Mouse (Mus musculus) hindbrain, embryonic 15.5 days (tissue): Measurements from ENCODE around the gene Fads3. TPM values are rescaled to one million over a fixed set of nuclear protein-coding genes. Genes with fewer than 3 reads are reported as not detected.

Experiments
- ATAC-seq: fragments of 200-750 bp; cut with Nextera tagmentation; 2 replicates; pipeline ENCODE4 v1.8.0; 2017; ENCODE audit warnings: low read depth, moderate number of reproducible peaks, moderate TSS enrichment; ENCODE audit not compliant: low FRiP score
- H3K27ac ChIP-seq: fragments of 300-500 bp; sonication (generic); replicated peaks from 2 replicates; pipeline ENCODE4 v1.5.1; 2015; ENCODE audit warnings: mild to moderate bottlenecking, inconsistent platforms
- H3K27me3 ChIP-seq: fragments of 300-500 bp; sonication (generic); 2 replicates; pipeline ENCODE4 v1.6.1; 2015; ENCODE audit warnings: control low read depth, inconsistent platforms
- H3K36me3 ChIP-seq: fragments of 300-500 bp; sonication (generic); 2 replicates; pipeline ENCODE4 v1.6.1; 2015; ENCODE audit warnings: control low read depth, inconsistent platforms
- H3K4me1 ChIP-seq: fragments of 300-500 bp; sonication (generic); replicated peaks from 2 replicates; pipeline ENCODE4 v1.6.1; 2015; ENCODE audit warnings: control low read depth, inconsistent platforms
- H3K4me2 ChIP-seq: fragments of 300-500 bp; sonication (generic); 2 replicates; pipeline ENCODE4 v1.6.1; 2015; ENCODE audit warnings: moderate library complexity, mild to moderate bottlenecking, inconsistent platforms
- H3K4me3 ChIP-seq: fragments of 300-500 bp; sonication (generic); 2 replicates; pipeline ENCODE4 v1.5.1; 2015; ENCODE audit warnings: mild to moderate bottlenecking, inconsistent platforms
- H3K9ac ChIP-seq: fragments of 300-500 bp; sonication (generic); 2 replicates; pipeline ENCODE4 v1.6.1; 2015; ENCODE audit warnings: inconsistent platforms
- H3K9me3 ChIP-seq: fragments of 300-500 bp; sonication (generic); 2 replicates; pipeline ENCODE4 v1.6.1; 2016; ENCODE audit warnings: control low read depth, inconsistent platforms
- WGBS: fragments of 180-500 bp; shearing (Covaris S2); methylation state at CpG from one replicate; pipeline ENCODE4 v1.1.7; 2015; 5-methylcytosine and 5-hydroxymethylcytosine counted together
- polyA plus RNA-seq: library from polyadenylated mRNA; unstranded; fragments of >200 nt; fragmentation: Nextera tagmentation; extraction: Ambion mirVana; gene quantifications from 2 replicates; pipeline ENCODE4 v1.2.1, GENCODE M21; 2015

Fads3 gene
- polyA plus RNA-seq, 1 experiment from 2014 or later, result 31.4 TPM

GRCm38 (mm10) chr19:10012827-10013278, 28.5 kb upstream of the Fads3 start:
- H3K27ac ChIP-seq, result no peak overlapping the region
- H3K27me3 ChIP-seq, result no peaks in the 10 kb centered on the region
- H3K4me2 ChIP-seq, result no peak overlapping the region
- WGBS, result 66% methylated on average over 6 of the region's 6 CpGs
- H3K9ac ChIP-seq, result no peak overlapping the region
- no peak overlapping the region for H3K4me3 ChIP-seq
- peaks cover 4% of the 10 kb centered on the region for H3K4me1 ChIP-seq
- no peak for ATAC-seq
- no peaks in the 10 kb centered on the region for H3K9me3 ChIP-seq
- no peaks in the 10 kb centered on the region for H3K36me3 ChIP-seq

DNA sequence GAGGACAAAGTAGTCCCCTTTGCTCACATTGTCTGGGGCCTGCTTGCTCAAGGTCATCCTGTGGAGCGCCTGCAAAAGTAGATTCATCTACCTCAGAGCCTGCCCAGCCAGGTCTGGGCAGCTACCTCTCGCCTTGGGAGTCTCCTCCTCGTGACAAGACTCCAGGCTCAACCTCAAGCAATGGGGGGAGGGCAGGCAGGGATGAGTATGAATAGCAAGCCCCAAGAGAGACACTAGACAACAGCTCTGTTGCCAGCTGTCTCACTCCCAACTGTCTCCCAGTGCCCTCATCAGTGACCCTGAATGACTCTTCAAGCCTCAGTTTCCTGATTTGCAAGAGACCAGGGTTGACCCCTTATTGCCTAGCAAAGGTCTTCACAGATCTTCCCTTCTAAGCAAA, 28.0 kb upstream of the Fads3 start:
- Histone ChIP-seq H3K27me3 (no peaks in the 10 kb centered on the region), H3K4me1 (peaks cover 7% of the 10 kb centered on the region), H3K9me3 (no peaks in the 10 kb centered on the region), H3K4me2 (no peak overlapping the region), H3K4me3 (no peak overlapping the region), H3K9ac (no peak overlapping the region), H3K36me3 (no peaks in the 10 kb centered on the region), H3K27ac (no peak overlapping the region)
- no peak for ATAC-seq
- 64% methylated on average over 3 of the region's 3 CpGs for WGBS

DNA sequence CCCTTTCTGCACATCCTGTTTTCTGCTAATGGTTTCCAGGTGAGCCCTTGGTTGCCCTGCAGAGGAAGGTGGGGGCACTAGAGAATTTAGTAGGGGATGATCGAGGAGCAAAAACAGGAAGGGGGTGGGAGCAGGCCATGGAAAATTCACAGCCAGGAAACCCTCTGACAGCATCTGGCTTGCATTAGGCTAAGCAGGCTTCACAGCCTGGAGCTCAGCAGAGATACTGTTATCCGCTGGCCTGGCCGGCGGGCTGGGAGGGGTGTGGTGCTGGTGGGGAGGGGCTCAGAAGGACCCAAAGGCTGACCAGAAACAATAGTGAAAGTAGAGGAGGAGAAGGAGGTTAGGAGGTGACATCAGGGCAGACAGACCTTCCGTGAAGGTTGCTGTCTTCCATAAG, 27.5 kb upstream of the Fads3 start:
- no peak for ATAC-seq
- peaks cover 12% of the 10 kb centered on the region for H3K4me1 ChIP-seq
- no peak overlapping the region for H3K4me3 ChIP-seq
- no peaks in the 10 kb centered on the region for H3K36me3 ChIP-seq
- no peak overlapping the region for H3K4me2 ChIP-seq
- no peak overlapping the region for H3K27ac ChIP-seq
- H3K27me3 ChIP-seq, result no peaks in the 10 kb centered on the region
- H3K9me3 ChIP-seq, result no peaks in the 10 kb centered on the region
- WGBS, result 83% methylated on average over 5 of the region's 5 CpGs
- no peak overlapping the region for H3K9ac ChIP-seq

GRCm38 (mm10) chr19:10014824-10015223, 26.5 kb upstream of the Fads3 start:
- no peak overlapping the region for H3K4me3 ChIP-seq
- H3K9me3 ChIP-seq, result no peaks in the 10 kb centered on the region
- ATAC-seq, result no peak
- H3K36me3 ChIP-seq, result no peaks in the 10 kb centered on the region
- peaks cover 21% of the 10 kb centered on the region for H3K4me1 ChIP-seq
- no peak overlapping the region for H3K27ac ChIP-seq
- 78% methylated on average over 13 of the region's 13 CpGs for WGBS
- no peaks in the 10 kb centered on the region for H3K27me3 ChIP-seq
- H3K9ac ChIP-seq, result no peak overlapping the region
- no peak overlapping the region for H3K4me2 ChIP-seq

DNA sequence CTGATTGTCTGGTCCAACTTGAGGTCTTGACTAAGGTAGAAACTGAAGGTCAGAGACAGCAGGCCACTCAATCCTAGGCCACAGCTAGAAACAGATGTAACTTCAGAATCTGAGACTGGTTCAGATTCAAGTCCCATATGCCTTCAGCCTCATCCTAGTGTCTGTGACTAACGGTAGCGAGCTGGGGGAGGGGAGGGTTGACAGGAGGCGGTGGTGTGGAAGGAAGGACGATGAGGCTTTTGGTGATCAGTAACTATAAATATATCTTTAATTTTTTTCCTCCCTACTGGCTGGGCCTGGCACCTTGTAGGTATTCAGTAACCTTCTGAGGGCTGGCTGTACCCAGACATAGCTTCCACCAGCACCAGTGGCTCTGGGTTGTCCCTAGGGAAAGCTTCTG, 25.9 kb upstream of the Fads3 start:
- no peak overlapping the region for H3K27ac ChIP-seq
- WGBS, result 77% methylated on average over 4 of the region's 4 CpGs
- no peaks in the 10 kb centered on the region for H3K36me3 ChIP-seq
- H3K9ac ChIP-seq, result no peak overlapping the region
- H3K4me2 ChIP-seq, result no peak overlapping the region
- H3K4me3 ChIP-seq, result no peak overlapping the region
- no peaks in the 10 kb centered on the region for H3K9me3 ChIP-seq
- no peak for ATAC-seq
- H3K27me3 ChIP-seq, result no peaks in the 10 kb centered on the region
- peaks cover 21% of the 10 kb centered on the region for H3K4me1 ChIP-seq

DNA sequence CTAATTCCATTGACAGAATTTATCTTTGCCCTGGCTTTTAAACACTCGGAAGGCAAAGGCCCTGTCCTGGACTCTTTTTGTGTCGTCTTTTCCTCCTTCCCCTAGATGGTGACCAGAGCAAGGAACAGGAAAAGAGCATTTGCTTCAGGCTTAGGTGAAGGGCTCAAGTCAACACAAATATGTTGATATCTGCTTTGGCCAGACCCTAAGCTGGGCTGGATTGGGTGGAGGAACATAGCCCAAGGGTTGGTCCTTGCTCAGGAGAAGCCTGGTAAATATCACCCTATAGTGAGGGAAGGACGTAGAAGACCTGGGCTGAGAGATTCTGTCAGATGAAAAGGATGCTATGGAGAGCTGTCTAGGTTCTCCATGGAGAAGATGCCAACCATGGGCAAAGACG, 25.2 kb upstream of the Fads3 start:
- Histone ChIP-seq H3K9me3 (no peaks in the 10 kb centered on the region), H3K9ac (no peak overlapping the region), H3K27me3 (no peaks in the 10 kb centered on the region), H3K36me3 (no peaks in the 10 kb centered on the region), H3K4me1 (peaks cover 21% of the 10 kb centered on the region), H3K4me2 (no peak overlapping the region), H3K27ac (no peak overlapping the region), H3K4me3 (no peak overlapping the region)
- 86% methylated on average over 4 of the region's 4 CpGs for WGBS
- ATAC-seq, result no peak

DNA sequence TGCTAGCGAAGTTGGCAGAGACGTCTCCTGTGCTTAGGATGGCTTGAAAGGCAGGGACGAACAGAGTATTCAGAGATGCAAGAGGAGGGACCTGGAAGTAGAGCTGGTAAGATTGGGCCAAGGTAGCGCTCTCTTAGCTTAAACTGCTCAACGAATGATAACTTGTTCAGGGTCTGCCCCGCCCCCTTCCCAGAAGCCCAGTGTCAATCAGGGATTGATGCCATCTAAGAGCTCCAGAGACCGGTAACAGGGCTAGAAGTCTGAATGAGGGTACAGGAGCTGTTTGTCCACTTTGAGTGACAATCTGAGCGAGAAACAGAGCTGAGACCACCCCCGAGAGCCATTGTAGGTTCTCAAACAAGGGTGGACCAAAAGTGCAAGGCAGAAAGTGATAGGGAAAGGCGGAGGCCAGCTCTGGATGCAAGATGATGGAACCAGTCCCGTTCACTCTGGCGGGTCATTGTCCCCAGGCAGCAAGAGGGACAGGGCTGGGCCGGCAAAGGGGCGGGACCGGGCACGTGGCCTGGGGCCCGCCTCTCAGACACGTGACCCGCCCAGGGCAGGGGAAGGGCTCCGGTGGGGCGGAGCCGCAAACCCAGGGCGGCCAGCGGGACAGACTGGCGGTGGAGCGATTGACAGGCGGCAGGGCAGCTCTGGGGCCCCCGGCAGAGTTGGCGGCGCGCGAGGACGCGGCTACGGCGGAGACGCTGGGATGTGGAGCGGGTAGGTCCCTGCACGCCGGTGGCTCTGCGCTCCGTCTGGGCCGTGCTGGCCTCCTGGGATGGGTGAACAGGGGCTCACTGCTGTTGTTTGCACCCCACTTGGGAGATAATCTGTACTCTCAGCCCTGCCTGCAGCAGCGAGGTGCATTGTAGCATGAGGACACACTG, 23.5 kb upstream of the Fads3 start:
- Histone ChIP-seq H3K4me1 (peaks cover 28% of the 10 kb centered on the region), H3K4me2 (peak overlapping the region; percentile 88), H3K27ac (peak overlapping the region; percentile 45; the same call in 1 of the 2 replicates), H3K4me3 (peak overlapping the region; percentile 61), H3K9me3 (no peaks in the 10 kb centered on the region), H3K27me3 (no peaks in the 10 kb centered on the region), H3K36me3 (no peaks in the 10 kb centered on the region), H3K9ac (peak overlapping the region; percentile 72)
- peak; percentile 95 for ATAC-seq
- 6% methylated on average over 44 of the region's 44 CpGs for WGBS

- Histone ChIP-seq H3K4me3 (peak overlapping the region; percentile 61), H3K27ac (no peak overlapping the region), H3K27me3 (no peaks in the 10 kb centered on the region), H3K36me3 (no peaks in the 10 kb centered on the region), H3K4me1 (peaks cover 28% of the 10 kb centered on the region), H3K4me2 (peak overlapping the region; percentile 88), H3K9ac (peak overlapping the region; percentile 72), H3K9me3 (no peaks in the 10 kb centered on the region)
- WGBS, result 4% methylated on average over 3 of the region's 3 CpGs
- ATAC-seq, result no peak
These were observed 22.9 kb upstream of the Fads3 start for GRCm38 (mm10) chr19:10018527-10018818.

DNA sequence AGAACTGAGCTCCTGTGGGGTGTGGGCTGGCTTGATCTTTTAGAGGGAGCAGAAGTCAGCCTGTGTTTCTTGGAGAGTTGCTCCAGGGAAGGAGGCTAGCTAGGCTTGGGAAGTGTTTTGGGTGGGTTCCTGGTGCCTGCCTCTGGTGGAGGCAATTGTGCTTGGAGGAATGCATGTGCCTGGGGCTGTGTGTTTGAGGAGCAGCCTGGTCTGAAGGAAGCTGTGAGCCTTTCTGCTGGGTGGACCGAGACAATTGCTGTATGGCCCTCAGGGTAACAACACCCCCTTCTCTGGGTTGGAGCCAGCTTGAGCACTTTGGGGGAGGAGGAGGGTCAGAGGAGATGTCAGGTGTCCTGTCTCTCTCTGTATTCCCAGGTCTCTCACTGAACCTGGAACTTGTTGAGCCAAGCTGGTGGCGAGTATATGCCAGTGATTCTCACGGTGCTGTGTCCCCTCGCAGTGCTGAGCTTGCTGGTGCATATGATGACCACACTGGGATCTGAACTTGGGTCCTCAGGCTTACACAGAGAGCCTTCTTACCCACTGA, 22.1 kb upstream of the Fads3 start:
- Histone ChIP-seq H3K27me3 (no peaks in the 10 kb centered on the region), H3K4me3 (peak overlapping the region; percentile 61), H3K27ac (no peak overlapping the region), H3K4me2 (peak overlapping the region; percentile 88), H3K36me3 (no peaks in the 10 kb centered on the region), H3K9ac (no peak overlapping the region; the same call in 1 of the 2 replicates), H3K4me1 (peaks cover 28% of the 10 kb centered on the region), H3K9me3 (no peaks in the 10 kb centered on the region)
- ATAC-seq, result no peak
- 72% methylated on average over 4 of the region's 4 CpGs for WGBS

DNA sequence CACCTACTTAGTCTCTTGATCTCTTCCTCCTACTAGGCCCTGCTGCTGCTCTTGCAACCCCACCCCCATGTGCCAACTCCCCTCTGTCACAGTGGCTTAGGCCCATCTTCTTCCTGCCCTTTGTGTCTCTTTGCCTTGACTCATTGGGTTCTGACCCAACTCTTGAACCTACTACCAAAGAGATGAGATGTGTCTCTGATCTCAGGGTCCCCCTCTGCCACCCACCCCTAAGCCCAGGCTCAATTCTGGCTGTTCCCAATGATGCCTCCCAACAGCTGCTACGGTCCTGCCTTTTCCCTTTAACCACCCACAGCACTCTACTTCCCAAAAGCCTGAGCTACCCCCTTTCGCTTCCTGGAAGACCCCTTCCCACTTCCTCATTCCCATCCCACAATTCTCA, 19.4 kb upstream of the Fads3 start:
- Histone ChIP-seq H3K27ac (no peak overlapping the region), H3K27me3 (no peaks in the 10 kb centered on the region), H3K36me3 (no peaks in the 10 kb centered on the region), H3K4me1 (peaks cover 36% of the 10 kb centered on the region), H3K9me3 (no peaks in the 10 kb centered on the region), H3K4me2 (no peak overlapping the region), H3K9ac (no peak overlapping the region), H3K4me3 (no peak overlapping the region)
- WGBS, result 89% methylated on average over 2 of the region's 2 CpGs
- ATAC-seq, result no peak

DNA sequence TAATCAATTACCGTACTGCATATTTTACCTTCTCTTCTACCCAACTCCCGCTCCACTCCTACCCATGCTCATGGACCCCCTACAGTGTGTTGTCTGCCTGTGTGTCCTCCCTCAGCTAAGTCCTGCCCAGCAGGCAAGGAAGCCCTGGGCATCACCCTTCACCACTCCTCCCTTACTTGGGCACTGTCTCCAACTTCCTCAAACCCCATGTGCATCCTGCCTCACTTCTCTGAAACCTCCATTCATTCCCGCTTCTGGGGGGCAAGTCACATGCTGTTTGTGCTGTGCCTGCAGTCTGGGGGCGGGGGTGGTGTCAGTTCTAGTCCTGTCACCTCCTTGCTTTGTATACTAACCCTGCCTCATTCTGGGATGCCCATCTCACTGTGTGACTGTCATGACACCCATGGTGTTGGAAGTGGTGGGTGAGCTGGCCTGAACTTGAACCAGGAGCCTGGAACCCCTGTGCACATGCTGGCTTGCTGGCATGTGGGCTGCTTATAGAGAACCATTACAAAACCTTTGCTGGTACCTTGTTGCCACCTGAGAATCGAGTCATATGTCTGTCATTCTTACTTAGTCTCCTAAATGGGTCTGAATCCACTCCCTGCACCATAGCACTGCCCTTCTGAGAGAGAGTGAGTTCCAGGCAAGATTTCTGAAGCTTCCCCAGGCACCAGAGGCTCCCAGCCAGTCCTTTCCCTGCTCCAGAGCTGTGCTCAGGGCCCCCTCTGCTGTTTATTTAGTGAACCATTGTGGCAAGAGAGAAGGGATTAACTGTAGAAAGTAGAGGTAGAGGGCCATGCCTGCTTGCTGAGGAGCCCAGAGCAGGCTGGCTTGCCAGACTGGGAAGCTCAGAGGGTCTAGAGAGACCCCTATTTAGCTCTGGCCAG, 18.7 kb upstream of the Fads3 start:
- Histone ChIP-seq H3K4me2 (no peak overlapping the region), H3K9ac (no peak overlapping the region), H3K4me1 (peaks cover 35% of the 10 kb centered on the region), H3K27ac (peak overlapping the region; percentile 20; the same call in 1 of the 2 replicates), H3K9me3 (no peaks in the 10 kb centered on the region), H3K36me3 (no peaks in the 10 kb centered on the region), H3K27me3 (no peaks in the 10 kb centered on the region), H3K4me3 (no peak overlapping the region)
- ATAC-seq, result no peak
- WGBS, result 58% methylated on average over 5 of the region's 5 CpGs

GRCm38 (mm10) chr19:10023304-10023758, 18.0 kb upstream of the Fads3 start:
- Histone ChIP-seq H3K27ac (peak overlapping the region; percentile 20; the same call in 1 of the 2 replicates), H3K36me3 (no peaks in the 10 kb centered on the region), H3K4me3 (no peak overlapping the region), H3K9me3 (no peaks in the 10 kb centered on the region), H3K4me1 (peaks cover 30% of the 10 kb centered on the region), H3K9ac (no peak overlapping the region), H3K4me2 (no peak overlapping the region), H3K27me3 (no peaks in the 10 kb centered on the region)
- ATAC-seq, result no peak
- WGBS, result 70% methylated on average over 9 of the region's 9 CpGs
